Mouse (Mus musculus) small intestine, adult 2 months (tissue): ENCODE results near the gene Iqce.

Source experiments
- CTCF ChIP-seq: fragments of 200-500 bp; IDR thresholded peaks from 2 replicates; pipeline ENCODE4 v1.5.1; 2012; ENCODE audit warnings: low read depth, mild to moderate bottlenecking, control low read depth, inconsistent platforms, low read length, moderate library complexity, mixed read lengths; ENCODE audit not compliant: insufficient replicate concordance, insufficient read length; ENCODE audit errors: extremely low read depth
- POLR2A ChIP-seq: fragments of 200-500 bp; IDR thresholded peaks from 2 replicates; pipeline ENCODE4 v1.6.1; 2012; ENCODE audit warnings: low read depth, mild to moderate bottlenecking, control low read depth, inconsistent platforms, low read length, moderate library complexity

DNA sequence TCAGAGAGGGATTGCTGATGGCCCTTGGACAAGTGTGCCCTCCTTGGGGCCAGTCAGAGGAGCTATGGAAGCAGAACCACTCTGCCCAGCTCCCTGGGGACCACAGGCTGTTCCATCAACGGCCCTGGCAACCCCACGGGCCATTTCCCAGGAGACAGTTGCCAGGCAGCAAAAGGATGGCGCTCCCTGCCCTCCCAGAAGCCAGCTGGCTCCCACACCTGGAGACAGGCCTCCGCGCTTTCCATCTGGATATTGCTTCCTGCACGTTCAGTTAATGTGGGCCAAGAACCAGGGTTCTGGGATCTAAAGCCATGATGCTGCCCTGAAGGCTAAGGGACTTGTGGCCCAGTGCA lies 65.1 kb downstream of the Iqce start:
- TF ChIP-seq CTCF (no peak), POLR2A (no peak)
